9 mouse cellular contexts compared by ENCODE assay signal in genomic region chr7:63917693-63918092, GRCm38 (mm10). TPM values are rescaled to one million over a fixed set of nuclear protein-coding genes. Genes with fewer than 3 reads are reported as not detected.
DNase-seq lines count a peak whose midpoint lies in the region; ATAC-seq and TF ChIP-seq lines count a peak whose summit lies in the region.
"Had no signal": no experiment of that assay in that cellular context is flagged by ENCODE, and none has a peak within 500 bp of the region (broad histone marks: within the 10 kb centered on the region; RNA-seq: fewer than 3 reads in every experiment).

No protein-coding gene starts in this region.

- H3K36me3 ChIP-seq in liver, postnatal 0 days (replicated peaks; ENCODE audit: insufficient read depth, low read length): peaks cover 14% of the 10 kb centered on the region; the same call in 1 of the 2 replicates
- H3K36me3 ChIP-seq in liver, embryonic 11.5 days (ENCODE audit: control insufficient read depth, insufficient read depth, low read length): no peaks in the 10 kb centered on the region

- no peak overlapping the region for H3K4me2 ChIP-seq in liver, postnatal 0 days (ENCODE audit: low read depth, low read length)
- H3K4me2 ChIP-seq in liver, embryonic 11.5 days: no peak overlapping the region

- H3K4me1 ChIP-seq in liver, postnatal 0 days (ENCODE audit: insufficient read depth): peaks cover 93% of the 10 kb centered on the region
- H3K4me1 ChIP-seq in liver, embryonic 11.5 days (replicated peaks; ENCODE audit: control insufficient read depth, insufficient read depth, low read length): peaks cover 33% of the 10 kb centered on the region

- no peaks in the 10 kb centered on the region for H3K9me3 ChIP-seq in liver, postnatal 0 days (ENCODE audit: low read length)
- H3K9me3 ChIP-seq in liver, embryonic 11.5 days (ENCODE audit: control insufficient read depth, low read length): no peaks in the 10 kb centered on the region

- peak overlapping the region; percentile 62 for H3K27ac ChIP-seq in liver, postnatal 0 days (ENCODE audit: low read depth)
- H3K27ac ChIP-seq in liver, embryonic 11.5 days (ENCODE audit: low read depth, low read length): no peak overlapping the region

- DNase-seq in adrenal gland, adult (ENCODE audit: inconsistent age in 2 of 2, low spot score in 1 of 2): peak; percentile 69 to 78
- no peak for DNase-seq in adrenal gland, adult 8-10 months
- DNase-seq in liver, postnatal 0 days: peak; percentile 67
- DNase-seq in liver, embryonic 11.5 days (ENCODE audit: low spot score): no peak
- DNase-seq in heart, postnatal 14 days: peak; percentile 76 to 80
- peak; percentile 85 for DNase-seq in left cerebral cortex, postnatal 4 days
- no peak for DNase-seq in embryo, embryonic 10.5 days (ENCODE audit: low spot score)

- no peak for TF ChIP-seq CTCF in liver, postnatal 0 days (IDR thresholded peaks at IDR 0.05; ENCODE audit: low read depth)

- no peaks in the 10 kb centered on the region for H3K27me3 ChIP-seq in liver, postnatal 0 days (ENCODE audit: insufficient read depth, low read length)
- no peaks in the 10 kb centered on the region for H3K27me3 ChIP-seq in liver, embryonic 11.5 days (replicated peaks; ENCODE audit: control insufficient read depth, insufficient read depth, low read length)

- H3K4me3 ChIP-seq in liver, postnatal 0 days (ENCODE audit: low read depth, low read length): no peak overlapping the region
- no peak overlapping the region for H3K4me3 ChIP-seq in liver, embryonic 11.5 days (ENCODE audit: low read depth, low read length)

- WGBS in liver, postnatal 0 days (ENCODE audit: insufficient replicate concordance): 66% methylated on average over 6 of the region's 6 CpGs
- 82% methylated on average over 6 of the region's 6 CpGs for WGBS in liver, embryonic 11.5 days

- no peak overlapping the region for H3K9ac ChIP-seq in liver, postnatal 0 days (replicated peaks)
- no peak overlapping the region for H3K9ac ChIP-seq in liver, embryonic 11.5 days (ENCODE audit: low read depth, low read length)

- 0 out of 2 replicates have a peak, but pooled peaks have one; percentile 36 for TF ChIP-seq EP300 in liver, postnatal 0 days (IDR thresholded peaks at IDR 0.05; ENCODE audit: low read depth)

- ATAC-seq in liver, postnatal 0 days: peak; percentile 77
- ATAC-seq in liver, embryonic 11.5 days (replicated peaks; ENCODE audit: low FRiP score): no peak
- no peak for ATAC-seq in CD4-positive, CD25-positive, alpha-beta regulatory T cell, adult 4 months

- intact Hi-C loops in heart, postnatal 14 days (cut with DNase I): no loop called here
- intact Hi-C loops in left cerebral cortex, postnatal 4 days (cut with DNase I): no loop called here

RNA-seq across cellular contexts. Expression of gene E030018B13Rik, which starts 1.0 kb away (rescaled TPM):
- under 1 TPM in 1 of 4 experiments, not detected in 3; 0.45 TPM for total RNA-seq in adrenal gland, adult 8-10 months (2022)
- polyA plus RNA-seq in liver, postnatal 0 days (2015; fragmentation: Nextera tagmentation; extraction: Ambion mirVana): 0.14 TPM in 1 of 2 replicates, not detected in the other
- polyA plus RNA-seq in liver, embryonic 11.5 days (2014; fragmentation: Nextera tagmentation; extraction: Ambion mirVana): 0.25 TPM in 1 of 2 replicates, not detected in the other
- total RNA-seq in heart, postnatal 14 days (2021): not detected
- not detected for total RNA-seq in left cerebral cortex, postnatal 4 days (2021)
- polyA plus RNA-seq in CD4-positive, CD25-positive, alpha-beta regulatory T cell, adult 4 months (2017; shearing (Covaris generic)): not detected
- polyA plus RNA-seq: liver, embryonic 16.5 days had no signal

RNA-seq across cellular contexts. Expression of gene Klf13, which starts 21.0 kb away (rescaled TPM):
- 10 to 100 TPM; 56.8 to 83.6 (median 74.3) TPM for total RNA-seq in adrenal gland, adult 8-10 months (2022)
- 25.5 and 25.7 TPM in 2 replicates for polyA plus RNA-seq in liver, postnatal 0 days (2015; fragmentation: Nextera tagmentation; extraction: Ambion mirVana)
- polyA plus RNA-seq in liver, embryonic 11.5 days (2014; fragmentation: Nextera tagmentation; extraction: Ambion mirVana): 20.0 and 20.9 TPM in 2 replicates
- total RNA-seq in heart, postnatal 14 days (2021): 10 to 100 TPM; 93.5 to 97.3 TPM
- 10 to 100 TPM; 72.3 to 73.5 TPM for total RNA-seq in left cerebral cortex, postnatal 4 days (2021)
- polyA plus RNA-seq in CD4-positive, CD25-positive, alpha-beta regulatory T cell, adult 4 months (2017; shearing (Covaris generic)): 100 to 1,000 TPM; 209 to 217 TPM

Comparison
In these comparisons a context has a peak if more than half of its experiments do, and no peak if none do; other contexts are left out.
1. DNase-seq: peak in adrenal gland, adult (2 of 2), liver, postnatal 0 days (single experiment), heart, postnatal 14 days (2 of 2) and left cerebral cortex, postnatal 4 days (single experiment); none in adrenal gland, adult 8-10 months (single experiment), liver, embryonic 11.5 days (single experiment) and embryo, embryonic 10.5 days (single experiment).